Mouse (Mus musculus) C2C12 (cell line): ENCODE data around the gene Adam33.

Experiments used
- CEBPB ChIP-seq: IDR thresholded peaks from one replicate; pipeline ENCODE4 v1.6.1; 2011; ENCODE audit warnings: low read depth, mild to moderate bottlenecking, control low read depth, moderate library complexity
- CTCF ChIP-seq: IDR thresholded peaks from one replicate; pipeline ENCODE4 v1.5.1; 2011; ENCODE audit not compliant: control insufficient read depth, insufficient read depth, insufficient read length
- MAX ChIP-seq: IDR thresholded peaks from one replicate; pipeline ENCODE4 v1.6.1; 2011; ENCODE audit warnings: mild to moderate bottlenecking, control low read depth
- MYOD1 ChIP-seq: IDR thresholded peaks from one replicate; pipeline ENCODE4 v1.6.1; 2011; ENCODE audit warnings: low read depth; ENCODE audit not compliant: control insufficient read depth, insufficient read length
- MYOG ChIP-seq: IDR thresholded peaks from one replicate; pipeline ENCODE4 v1.6.1; 2011; ENCODE audit not compliant: control insufficient read depth, insufficient read length; ENCODE audit errors: extremely low read depth

- TF ChIP-seq MAX = no peak
- no peak for TF ChIP-seq CTCF
- TF ChIP-seq MYOG = no peak
- TF ChIP-seq CEBPB = no peak
- TF ChIP-seq MYOD1 = no peak
Measured at GRCm38 (mm10) chr2:131046025-131046424, 17.6 kb downstream of the Adam33 start.
